Mouse (Mus musculus) regulatory T cell (primary cell): Measurements from ENCODE around the gene Lrrn2.

ENCODE experiments used
- in situ Hi-C: fragments of 300-600 bp; cut with MboI, MseI; formaldehyde crosslinking; loops from one replicate; pipeline ENCODE4 v1.15.1; 2025; ENCODE audit warnings: high pct_unique_total_duplicates

The Lrrn2 gene

DNA sequence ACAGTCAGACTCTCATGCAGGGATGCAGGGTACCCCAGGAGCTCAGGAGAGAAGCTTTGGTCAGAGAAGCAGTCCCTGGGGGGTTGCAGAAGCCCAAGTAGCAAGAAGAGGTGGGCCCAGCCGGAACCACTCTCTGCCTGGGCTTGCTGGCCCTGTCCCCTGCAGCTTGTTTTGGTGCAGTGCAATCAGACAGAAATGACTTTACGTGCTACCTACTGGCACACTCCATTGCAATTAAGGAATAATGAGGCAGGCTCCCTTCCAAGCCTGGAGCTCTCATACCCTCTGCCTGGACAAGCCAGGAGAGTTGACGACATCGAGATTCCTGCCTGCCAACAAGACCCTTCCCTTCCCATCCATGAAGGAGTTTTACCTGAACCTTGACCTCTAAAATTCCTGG is 50.2 kb downstream of the Lrrn2 start:
- in situ Hi-C loops: no loop called here

GRCm38 (mm10) chr1:132932421-132932820 is 52.3 kb downstream of the Lrrn2 start:
- in situ Hi-C loops: no loop called here

DNA sequence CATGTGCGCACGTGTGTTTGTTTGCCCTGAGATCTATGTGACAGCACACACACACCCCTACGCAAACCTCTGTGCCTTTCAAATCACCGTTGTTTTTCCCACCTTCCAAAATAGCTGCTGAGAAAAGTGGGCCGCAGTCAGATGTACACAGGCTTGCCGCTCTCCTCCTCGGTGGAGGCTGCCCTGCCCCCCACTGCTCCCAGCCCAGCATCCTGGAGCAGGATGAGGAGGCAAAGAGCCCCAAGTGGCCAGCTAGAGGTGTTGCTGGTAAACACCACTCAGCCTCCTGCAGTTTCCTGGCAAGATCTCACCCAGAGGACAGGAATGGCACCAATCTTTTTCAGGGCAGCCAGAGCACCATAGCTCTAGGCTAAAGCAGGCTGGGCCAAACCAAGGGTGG is 54.8 kb downstream of the Lrrn2 start:
- in situ Hi-C loops: no loop called here

- in situ Hi-C loops: no loop called here
Measured at GRCm38 (mm10) chr1:132937296-132938030, 57.4 kb downstream of the Lrrn2 start.

DNA sequence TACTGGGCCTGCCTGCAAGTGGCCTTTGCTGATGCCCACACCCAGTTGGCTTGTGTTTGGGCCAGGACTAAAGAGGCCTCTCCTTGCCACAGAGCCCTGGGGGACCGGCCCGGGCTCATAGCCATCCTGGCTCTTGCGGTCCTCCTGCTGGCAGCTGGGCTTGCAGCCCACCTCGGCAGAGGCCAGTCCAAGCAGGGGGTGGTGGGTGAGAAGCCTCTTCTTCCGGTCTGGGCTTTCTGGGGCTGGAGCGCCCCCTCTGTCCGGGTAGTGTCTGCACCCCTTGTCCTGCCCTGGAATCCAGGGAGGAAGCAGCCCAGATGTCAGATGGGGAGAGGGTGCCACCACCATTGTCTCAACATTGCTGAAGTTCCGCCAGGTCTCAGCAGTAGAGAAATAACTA is 58.9 kb downstream of the Lrrn2 start:
- in situ Hi-C loops: no loop called here

GRCm38 (mm10) chr1:132945826-132946225 is 65.8 kb downstream of the Lrrn2 start:
- in situ Hi-C loops: no loop called here

DNA sequence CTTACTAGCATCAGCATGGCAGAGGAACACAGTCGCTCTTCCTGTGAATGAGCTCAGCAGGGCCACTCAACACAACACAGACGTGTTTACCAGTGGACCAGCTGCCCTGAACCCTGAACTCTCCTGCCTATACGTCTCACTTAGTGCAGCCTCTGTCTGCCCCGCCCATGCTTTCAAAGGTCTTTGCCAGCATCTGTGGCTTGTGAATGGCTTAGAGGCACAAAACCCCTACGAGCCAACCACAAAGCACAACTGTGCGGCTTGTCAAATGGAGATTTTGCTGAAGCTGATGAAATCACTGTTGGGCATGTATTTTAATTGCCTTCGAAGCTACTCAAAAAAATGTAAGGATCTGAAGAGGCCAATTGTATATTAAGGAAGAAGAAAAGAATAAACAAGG is 67.7 kb downstream of the Lrrn2 start:
- in situ Hi-C loops: no loop called here

DNA sequence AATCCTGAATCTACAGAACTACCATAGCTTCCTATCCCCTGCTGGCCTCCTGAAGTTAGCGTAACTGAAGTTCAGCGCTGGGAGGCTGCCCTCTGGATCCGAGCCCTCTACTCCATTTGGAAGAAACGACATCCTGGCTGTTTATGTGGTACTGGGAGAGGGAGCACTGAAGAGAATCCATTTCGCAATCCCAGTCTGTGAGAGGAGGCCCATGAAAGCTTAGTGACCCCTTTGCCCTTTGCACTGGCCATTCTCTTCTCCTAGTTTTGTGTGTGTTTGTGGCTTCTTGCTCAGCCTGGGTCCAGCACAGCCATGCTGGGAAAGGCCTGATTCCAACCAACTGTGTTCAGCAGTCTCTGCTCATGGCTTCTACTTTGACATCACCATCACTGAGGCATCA is 76.7 kb downstream of the Lrrn2 start:
- in situ Hi-C loops: no loop called here

- in situ Hi-C loops: no loop called here
Measured at GRCm38 (mm10) chr1:132961751-132962150, 81.7 kb downstream of the Lrrn2 start.

- in situ Hi-C loops: no loop called here
Measured at GRCm38 (mm10) chr1:132964106-132964505, 84.0 kb downstream of the Lrrn2 start.

- in situ Hi-C loops: loop anchor here (5.0 kb wide), 1 partner anchor 212 kb away; no protein-coding TSS in a partner anchor
Measured at GRCm38 (mm10) chr1:132964691-132965090, 84.6 kb downstream of the Lrrn2 start.

DNA sequence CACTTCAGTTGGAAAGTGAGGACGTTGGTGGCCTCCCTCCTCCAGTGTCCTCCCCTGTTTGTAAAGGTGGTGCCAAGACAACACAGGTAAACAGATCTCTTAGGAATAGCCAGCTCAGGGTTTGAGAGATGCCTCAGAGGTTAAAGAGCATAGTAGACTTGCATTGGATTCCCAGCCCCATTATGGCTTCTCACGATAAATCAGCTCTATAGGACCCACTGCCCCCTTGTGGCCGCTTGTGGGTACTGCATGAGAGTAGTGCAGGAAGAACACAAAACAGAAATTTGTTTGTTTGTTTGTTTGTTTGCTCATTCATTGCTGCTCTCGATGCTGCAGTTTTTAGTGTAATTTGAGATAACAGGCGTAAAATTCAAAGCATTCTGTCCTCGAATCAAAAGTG is 88.6 kb downstream of the Lrrn2 start:
- in situ Hi-C loops: loop anchor here (5.0 kb wide), 1 partner anchor 216 kb away; no protein-coding TSS in a partner anchor

DNA sequence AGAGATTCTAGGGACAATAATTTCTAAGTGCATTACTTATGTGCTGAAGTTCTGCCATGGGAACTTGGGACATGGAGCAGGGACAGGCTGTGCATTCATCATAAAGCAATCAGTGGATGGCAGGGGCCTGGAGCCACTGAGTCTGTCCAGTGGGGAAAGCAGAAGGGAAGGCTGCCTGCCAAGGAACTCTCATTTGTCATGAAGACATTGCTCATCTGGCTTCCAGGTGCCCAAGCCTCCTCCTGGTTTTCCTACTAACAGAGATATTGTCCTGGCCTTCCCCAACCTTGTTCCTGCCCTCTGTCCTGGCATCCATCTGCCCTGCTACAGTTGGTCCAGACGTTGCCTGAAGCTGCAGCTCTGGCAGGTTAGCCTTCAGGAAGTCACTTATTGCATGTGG is 97.3 kb downstream of the Lrrn2 start:
- in situ Hi-C loops: no loop called here

DNA sequence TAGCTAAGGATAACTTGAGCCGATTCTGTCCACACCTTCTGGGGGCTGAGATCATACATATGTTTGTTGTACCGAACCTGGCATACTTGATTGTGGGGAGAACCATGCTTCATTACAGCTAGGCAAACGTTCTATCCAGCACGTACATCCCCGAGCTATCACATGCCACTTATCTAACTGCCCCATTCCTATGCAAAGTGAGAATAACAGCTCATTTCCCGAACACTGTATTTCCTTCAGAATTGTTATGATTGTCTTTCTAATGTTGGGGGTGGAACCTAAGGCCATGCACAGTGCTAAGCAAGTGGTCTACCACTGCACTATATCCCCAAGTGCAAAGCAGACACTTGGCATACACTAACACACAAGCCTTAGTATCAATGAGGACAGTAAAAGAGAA is 101.2 kb downstream of the Lrrn2 start:
- in situ Hi-C loops: loop anchor here (10.0 kb wide), 1 partner anchor 1056 kb away; no protein-coding TSS in a partner anchor

DNA sequence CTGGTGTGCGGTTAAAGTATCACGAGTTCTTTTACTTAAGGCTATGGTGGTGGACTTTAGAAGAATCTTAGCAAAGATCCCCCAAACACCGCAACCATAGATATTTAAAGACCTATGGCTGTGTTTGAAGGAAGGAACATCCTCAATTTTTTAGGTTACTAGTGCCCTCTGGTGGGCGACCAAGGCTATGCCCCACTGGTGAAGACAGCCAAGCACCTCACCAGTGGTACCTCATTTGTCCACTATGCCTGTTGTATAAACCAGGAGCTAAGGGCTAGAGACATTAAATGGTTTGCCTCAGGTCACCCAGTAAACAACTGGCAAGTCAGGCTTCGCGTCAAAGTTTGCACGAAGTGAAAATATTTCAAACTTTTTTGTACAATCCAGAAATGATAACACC is 102.7 kb downstream of the Lrrn2 start:
- in situ Hi-C loops: loop anchor here (10.0 kb wide), 1 partner anchor 1058 kb away; no protein-coding TSS in a partner anchor

DNA sequence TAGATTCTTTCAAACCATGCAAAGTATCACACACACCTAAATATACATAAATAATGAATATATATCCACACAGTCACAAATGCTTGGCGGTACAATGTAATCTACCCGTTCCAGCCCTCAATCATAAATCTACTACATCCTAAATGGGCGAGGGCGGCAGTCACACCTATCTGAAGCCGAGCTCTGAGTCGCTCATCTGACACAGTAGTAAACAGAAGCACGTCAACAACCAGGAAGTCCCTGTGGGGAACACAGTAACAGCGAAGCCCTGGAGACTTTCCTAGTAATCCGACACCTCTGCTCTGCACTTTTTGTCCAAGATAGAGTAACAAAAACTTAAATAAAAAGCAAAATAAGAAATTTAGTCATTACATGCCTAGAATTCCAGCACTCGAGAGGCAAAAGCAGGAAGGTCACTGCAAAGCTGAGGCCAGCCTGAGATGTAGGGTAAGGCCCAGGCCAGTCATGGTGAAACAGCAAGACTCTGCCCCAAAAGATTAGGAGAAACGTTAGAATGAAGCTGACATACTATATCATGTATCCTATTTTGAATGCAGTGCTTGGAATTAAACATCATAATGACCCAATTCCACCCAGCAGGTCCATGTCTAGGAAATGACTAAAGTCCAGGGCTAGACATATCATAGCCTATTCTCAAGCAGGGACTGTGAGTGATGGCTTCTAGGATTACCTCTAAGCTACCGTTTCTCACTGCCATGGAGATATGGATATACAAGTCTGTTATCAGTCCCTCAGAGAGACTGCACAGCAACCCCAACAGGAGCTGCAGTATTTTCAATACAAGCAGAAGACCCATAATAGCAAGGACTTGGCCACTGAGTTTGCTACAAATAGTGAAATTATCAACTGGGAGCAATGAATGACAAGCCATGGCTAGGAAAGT is 108.7 kb downstream of the Lrrn2 start:
- in situ Hi-C loops: loop anchor here (10.0 kb wide), 1 partner anchor 1064 kb away; no protein-coding TSS in a partner anchor
